Mouse (Mus musculus): ENCODE data around the gene Ano1.
A peak's percentile ranks its signal among the peaks of the same experiment; 100 is the strongest.

The Ano1 gene

DNA sequence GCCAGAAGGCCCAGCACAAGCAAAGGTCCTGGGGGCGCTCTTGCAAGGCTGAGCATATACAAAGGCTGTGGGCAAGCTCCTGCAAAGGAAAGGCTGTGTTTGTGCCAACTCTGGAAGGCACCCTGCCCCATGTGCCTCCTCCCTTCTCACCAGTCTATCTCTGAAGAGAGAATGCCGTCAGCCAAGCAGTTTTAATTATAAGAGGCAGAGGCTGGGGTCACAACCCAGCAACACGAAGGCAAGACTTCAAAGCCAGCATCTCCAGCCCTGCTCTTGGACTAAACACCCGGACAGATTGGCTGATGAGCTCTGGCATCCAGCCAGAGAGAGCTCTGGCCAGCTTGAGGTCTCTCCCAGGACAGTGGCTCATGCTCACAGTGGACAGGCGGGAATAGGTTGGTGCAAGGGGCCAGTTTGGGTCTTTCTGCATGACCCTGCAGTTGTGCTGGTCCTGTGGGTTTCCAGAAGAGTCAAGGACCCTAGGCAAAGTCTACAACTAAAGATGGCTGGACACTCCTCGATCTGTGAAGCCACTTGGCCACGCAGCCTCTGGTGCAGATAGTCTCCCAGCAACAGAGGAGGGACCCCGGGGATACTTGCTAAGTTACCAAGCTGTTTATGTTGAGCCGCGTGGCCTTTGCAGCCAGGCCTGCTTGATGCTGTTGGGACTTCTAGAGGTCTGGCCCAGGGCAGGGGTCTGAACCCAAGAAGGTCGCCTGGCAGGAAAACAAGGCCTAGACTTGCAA is 12.9 kb upstream of the Ano1 start:
- peak; percentile 82 to 86 for DNase-seq

DNA sequence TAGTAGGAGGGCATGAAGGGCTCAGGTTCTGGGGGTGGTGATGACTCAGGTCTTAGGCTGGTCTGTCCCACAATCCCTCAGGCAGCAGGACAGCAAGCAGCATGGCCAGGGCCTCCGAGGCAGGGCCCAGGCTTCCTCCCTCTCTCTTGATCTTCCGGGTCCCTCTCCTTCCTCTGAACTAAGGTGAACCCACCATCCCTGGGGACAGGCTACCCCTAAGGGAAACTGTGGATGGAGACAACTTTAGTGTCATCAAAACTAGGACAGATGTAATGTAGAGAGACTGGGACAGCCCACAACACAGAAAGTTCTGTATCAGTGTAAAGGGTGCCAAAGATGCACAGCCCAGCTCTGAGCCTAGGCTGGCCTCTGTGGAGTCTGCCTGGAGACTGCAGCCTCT is 12.2 kb upstream of the Ano1 start:
- peak in 1 of 2 experiments; percentile 13 for DNase-seq

DNA sequence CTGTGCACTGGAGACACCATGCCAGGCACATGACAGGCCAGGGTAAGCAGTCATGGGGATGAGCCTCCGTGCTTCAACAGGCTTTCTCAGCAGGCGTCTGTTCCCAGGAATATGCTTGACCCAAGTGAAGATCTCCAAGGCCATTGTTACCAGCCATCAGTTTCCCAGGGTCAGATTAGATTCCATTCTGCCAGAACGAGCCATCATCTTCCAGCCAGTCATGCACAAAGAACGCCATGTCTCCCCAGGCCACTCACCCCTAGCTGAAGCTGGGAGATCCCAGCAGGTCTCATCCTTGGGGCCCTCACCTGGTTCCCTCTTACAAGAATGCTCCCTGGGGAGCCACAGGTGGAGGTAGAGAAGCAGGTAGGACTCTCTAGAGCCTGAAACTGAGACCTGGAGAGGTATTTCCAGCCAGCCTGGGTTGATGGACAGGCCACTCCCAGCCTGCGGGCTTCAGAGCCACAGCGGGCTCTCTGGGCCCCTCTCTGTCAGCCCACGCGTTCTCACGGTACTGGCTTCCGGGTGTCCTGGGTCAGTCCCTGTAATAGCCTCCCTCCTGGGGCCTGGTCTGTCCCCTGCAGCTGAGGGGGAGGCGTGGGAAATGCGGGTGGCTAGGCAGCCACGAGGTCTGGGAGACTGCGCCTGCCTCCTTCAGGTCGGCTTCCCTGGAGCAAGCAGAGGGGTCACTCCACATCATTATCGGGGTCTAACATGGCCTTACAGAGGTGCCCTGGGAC is 10.9 kb upstream of the Ano1 start:
- no peak for DNase-seq

DNA sequence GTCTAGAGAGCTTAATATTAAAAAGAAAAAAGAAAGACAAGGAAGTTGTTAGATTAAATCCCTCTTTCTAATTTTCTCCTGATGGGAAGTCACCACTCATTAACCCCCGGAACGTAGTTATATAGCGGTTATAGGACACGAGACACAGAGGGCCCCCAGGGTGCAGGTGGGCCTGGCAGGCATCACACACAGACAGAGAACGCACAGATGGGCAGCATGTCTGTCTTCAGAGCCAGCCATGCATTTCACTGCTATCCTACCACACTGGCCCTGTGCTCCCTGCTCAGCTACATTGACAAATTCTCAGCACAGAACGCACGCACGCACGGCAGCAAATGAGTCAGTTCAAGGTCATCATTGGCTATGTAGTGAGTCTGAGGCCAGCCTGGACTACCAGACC is 8.5 kb upstream of the Ano1 start:
- DNase-seq: peak in 1 of 2 experiments; percentile 18

DNA sequence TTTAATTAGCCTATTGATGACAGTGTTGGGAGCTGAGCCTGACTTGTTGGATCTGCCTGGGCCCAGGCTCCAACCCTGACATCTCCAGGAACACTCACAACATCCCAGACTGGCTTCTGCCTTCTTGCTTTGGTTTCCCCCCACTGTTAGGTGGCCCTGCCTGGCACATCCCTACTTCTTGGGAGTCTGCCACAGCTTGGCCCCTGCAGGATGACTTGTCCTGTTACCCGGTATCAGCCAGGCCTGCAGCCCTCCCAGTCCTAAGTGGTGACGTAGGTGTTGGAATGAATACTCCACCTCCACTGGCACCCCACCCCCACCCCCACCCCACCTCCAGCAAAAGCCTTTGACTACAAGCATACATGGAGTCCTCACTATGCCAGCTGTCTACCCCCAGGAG is 7.7 kb upstream of the Ano1 start:
- no peak for DNase-seq

DNA sequence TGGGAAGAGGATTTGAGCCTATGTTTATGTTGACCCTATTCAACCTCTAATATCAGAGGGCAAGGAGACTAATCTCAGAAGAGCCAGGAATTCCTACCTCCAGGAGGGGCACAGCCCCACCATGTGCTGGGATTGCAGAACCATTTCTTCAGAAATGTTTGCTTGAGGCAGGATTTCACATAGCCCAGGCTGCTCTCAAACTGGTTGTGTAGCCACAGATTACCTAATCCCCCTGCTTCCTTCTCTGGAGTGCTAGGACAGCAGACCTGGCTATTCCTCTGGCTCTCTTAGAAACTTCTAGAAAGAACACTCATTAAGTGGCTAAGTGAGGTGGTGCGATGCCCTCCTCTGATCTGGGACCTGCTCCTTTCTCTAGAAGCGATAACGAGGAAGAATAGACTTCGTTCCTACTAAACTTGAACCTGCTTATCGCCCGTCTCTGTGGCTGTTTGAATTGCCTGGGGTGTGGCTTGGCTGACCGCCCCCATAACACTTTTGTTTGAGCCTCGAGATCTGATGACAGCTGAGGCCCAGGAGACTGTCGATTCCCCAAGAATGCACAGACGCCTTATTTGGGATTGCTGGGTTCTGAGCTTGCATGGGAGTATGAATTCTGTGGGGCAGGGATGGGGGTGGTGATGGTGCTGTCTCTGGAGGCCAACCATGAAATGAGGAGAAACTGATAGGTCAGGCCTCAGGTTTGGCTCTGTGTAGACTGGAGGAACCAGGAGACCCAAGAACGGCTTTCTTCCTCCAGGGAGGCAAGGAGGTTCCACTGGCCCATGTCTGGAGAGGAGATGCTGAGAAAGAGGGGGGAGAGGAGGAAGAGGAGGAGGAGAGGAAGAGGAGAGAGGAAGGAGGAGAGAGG is 4.0 kb upstream of the Ano1 start:
- no peak for DNase-seq

DNA sequence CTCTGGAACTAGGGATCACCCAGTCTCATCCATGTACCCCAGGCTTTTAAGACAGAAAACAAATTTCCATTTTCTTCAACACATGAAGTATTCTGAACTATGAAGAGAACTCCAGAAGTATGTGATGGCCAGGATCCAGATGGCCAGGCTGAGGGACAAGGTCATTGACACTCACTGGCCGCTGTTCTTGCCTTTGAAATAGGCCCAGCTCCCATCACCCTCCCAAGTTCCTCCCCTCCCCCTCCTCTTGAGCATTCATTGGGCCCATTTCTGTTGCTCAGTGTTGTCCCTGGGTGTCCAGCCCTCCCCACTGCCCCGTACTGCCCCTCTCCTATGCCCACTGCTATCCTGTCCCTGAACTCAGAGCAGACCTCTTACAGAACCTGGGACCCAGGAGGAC is 2.9 kb upstream of the Ano1 start:
- no peak for DNase-seq

DNA sequence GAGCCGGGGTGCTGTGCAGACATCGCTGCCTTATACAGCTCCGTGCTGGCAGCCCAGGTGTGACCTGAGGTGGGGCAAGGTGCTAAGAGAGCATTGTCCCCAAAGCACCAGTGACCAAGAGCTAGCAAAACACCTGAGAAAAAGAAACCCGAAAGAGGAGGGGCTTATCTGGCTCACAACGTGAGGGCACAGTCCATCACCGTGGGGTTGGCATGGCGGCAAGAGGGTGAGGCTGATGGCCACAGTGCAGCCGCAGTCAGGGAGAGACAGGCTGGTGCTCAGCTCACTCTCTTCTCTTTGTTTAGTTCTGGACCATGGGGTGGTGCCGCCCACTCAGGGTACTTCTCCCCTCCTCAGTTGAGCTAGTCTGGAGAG is 1.9 kb upstream of the Ano1 start:
- no peak for DNase-seq

DNA sequence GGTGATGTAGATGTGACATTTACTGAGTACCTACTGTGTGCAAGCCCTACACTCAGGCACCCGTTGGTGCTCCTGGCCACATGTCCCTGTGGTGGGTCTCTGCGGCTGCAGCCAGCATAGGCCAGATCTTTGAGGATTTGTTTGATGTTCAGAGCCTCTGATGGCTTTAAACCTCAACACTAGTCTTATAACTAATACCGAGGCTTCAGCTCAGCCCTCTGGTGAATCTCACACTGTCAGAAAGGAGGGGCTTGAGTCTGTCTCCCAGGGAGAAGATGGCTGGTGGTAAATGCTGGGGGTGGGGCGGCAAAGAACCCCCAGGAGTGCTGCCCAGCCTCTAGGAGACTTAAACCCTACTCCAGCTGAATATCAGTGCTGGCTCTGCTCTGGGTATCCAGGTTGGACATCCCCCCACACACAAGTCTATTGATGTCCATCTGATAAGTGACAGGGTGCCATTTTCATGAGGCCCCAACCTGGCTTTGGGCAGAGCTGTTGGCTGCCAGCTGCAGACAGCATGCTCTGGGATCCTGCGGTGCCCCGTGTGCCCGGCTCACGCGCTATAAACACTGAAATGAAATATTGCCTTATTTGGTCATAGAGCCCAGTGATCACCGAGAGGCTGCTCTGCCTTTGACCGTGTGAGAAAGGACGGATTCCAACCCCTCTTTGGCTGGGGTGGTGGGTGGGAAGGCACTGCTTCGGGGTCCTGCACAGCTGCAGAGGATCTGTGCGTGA is 1.3 kb upstream of the Ano1 start:
- DNase-seq: no peak

DNA sequence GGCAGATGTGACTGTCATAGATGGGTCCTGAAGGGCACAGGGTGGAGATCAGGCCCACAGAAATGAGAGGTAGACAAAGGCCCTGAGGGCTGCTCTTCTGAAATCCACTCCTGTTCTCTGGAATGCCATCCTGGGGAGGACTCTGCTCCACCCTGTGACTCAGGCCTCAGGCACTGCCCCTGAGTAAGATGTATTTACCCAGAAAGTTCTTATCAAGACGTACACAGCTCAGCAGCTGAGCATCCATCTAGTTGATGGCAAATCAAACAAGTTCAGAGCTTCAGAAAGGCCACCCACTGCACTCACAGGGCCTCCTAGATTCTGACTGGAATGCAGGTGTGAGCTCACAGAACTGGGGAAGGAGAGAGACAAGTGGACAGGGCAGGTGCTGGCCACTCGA is 4.0 kb downstream of the Ano1 start:
- no peak for DNase-seq

DNA sequence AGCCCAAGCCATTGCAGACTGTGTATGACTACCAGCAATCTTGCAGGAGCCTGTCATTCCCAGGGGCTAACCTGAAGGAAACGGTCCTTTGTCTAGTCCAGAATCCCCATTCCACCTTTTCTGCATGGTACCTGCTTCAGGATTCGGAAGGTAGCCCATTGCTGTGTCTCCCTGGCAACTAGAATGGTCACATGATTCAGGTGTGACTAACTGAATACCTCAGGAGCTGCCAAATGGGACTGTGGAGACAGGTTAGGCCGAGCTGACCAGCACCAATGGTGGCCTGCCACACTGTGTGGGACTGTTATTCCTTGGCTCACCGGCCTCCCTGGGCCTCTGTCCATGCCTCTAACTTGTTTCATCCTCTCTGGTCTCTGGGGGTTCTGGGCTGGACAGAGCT is 5.3 kb downstream of the Ano1 start:
- no peak for DNase-seq

DNA sequence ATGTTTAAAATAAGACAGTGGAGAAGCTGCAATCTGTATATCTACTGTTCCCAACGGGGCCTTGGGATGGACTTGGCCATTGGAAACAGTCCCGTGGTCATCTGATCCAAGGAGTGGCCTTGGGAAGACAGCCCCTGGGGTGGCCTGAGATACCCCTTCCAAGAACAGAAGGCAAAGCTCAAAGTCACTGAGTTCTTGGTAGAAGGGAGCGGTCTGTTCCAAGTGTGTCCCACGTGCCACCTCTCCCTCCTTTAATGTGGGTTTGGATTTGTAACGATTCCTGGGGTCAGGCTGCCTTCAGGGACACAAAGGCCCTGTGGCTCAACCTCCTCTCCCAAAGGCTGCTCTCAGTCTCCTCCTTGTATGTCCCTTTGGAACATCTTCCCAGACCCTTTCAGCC is 7.9 kb downstream of the Ano1 start:
- DNase-seq: no peak

DNA sequence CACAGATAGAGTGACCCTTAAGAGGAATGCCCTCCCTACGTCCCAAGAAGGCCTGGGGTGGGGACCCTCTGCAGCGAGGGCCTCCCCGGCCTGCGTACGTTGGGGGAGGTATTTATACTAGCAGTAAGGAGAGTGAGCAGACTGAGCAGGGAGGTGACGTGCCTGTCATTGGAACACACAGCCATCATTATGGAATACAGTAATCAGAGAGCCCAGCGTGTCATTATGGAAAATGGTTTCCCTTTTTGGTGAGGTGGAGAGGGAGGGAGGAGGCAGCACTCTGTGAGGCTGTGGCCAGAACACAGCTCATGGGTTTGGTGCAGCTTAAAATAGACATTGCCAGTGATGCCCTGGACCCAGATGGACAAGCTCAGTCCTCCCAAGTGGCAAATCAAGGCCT is 11.1 kb downstream of the Ano1 start:
- no peak for DNase-seq

DNA sequence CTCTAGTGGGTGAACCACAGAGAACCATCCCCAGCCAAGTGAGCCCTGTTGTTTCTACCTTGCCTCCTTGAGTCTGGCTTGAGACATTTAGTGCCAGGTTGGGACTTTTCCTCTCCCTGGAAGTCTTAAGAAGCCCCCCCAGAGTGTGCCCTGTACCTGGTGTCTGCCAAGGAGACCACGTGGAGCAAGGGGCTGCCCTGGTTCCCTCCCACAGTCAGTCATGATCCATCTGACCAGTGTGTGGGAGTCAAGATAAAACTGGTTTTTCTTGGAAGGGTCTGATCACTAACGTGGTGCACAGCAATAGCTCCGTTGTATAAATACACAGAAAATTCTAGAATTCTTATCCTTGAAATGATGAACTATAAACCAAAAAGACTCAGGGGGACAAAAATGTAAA is 12.0 kb downstream of the Ano1 start:
- DNase-seq: no peak

DNA sequence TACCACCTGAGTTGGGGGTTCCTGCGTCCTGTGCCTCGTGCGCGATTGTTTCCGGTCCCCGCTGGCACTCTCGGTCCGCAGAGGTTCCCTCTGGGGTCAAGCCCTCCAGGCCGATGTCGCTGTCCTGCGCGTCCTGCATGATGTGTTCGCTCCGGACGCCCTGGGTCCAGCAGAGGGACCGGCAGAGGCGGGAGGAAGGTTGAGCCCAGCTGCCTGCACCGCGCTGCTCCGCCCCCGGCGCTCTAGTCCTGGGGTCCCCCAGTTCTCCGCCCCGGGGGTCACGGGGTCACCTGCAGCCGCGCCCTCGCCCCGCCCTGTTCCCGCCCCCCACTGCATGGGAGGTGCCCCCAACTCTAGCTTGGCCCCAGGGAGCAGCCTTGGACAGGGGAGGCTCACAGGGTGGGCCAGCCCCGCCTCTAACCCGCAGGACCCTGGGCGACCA is 13.4 kb downstream of the Ano1 start:
- DNase-seq: no peak

DNA sequence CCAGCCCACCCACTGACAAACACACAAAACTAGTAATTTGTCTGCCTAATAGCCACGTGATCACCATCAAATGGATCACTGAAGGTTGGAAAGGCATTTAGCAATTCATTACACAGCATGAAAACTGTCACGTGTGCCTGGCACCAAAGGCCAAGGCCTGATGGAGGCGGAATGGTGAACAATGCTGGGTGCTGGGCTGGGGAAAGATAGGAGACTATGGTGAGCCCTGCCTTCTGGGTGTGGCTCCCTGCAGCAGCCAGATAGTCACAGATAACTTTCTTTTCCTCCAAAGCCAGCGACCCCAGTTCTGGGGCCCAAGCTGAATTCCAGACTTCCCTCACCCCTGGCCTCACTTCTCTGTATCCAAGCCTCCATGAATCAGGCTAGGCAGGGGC is 19.9 kb downstream of the Ano1 start:
- DNase-seq: no peak

DNA sequence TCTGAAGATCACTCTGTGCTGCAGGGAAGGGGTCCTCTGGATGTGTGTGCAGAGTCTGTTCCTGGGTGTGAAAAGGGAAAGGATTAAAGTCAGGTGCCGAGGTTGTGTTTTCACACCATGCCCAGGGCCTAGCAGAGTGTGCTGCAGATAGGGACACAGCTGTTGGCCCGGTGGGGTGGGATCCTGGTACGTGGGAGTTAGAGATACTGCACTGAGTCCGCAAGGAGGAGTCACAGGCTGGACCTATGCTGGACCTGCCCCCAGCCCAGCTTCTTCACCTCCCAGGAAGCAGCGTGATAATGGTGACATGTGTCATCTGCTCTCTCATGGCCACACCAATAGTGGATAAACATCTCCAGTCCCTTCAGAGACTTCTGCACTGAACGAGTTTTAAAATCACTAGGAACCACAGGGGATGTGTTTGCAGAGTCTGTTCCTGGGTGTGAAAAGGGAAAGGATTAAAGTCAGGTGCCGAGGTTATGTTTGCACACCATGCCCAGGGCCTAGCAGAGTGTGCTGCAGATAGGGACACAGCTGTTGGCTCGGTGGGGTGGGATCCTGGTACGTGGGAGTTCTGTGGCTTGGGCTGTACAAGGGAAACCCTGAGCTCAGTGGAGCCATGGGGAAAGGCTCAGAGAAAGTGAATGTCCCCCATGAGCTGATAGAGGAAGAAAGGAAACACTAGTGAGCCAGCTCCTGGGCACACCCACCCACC is 20.4 kb downstream of the Ano1 start:
- no peak for DNase-seq

DNA sequence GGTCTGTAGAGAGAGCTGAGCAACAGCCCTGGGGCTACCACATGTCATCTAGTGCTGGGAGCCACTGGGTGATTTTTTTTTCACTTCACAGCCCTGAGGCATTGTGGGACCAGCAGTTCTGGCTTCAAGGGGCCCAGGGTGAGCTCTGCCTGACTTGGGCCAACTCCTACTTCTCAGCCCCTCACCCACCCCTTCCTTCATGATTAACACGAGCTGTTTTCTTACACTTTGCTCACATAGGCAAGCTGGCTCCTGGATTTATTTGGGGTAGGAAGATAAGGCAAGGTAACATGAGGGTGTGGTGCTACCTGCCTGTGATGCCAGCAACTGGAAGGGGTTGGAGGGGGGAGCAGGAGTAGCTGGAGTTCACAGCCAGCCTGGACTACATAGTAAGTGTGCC is 27.5 kb downstream of the Ano1 start:
- no peak for DNase-seq

DNA sequence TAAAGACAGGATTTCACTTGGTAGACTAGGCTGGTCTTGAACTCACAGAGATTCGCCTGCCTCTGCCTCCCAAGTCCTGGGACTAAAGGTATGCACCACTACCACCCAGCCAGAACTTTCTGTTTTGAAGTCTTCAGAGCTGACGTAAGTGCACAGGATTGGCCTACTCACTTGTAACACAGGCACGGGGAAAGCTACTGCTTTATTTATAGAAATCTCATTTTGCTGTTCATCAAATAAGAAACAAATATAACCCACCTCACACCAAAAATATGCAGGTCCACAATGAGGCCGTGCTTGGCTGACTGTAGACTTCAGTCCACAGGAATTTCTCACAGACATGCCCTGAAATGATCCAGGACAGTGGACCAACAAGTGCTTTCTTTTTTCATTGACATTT is 31.8 kb downstream of the Ano1 start:
- no peak for DNase-seq

DNA sequence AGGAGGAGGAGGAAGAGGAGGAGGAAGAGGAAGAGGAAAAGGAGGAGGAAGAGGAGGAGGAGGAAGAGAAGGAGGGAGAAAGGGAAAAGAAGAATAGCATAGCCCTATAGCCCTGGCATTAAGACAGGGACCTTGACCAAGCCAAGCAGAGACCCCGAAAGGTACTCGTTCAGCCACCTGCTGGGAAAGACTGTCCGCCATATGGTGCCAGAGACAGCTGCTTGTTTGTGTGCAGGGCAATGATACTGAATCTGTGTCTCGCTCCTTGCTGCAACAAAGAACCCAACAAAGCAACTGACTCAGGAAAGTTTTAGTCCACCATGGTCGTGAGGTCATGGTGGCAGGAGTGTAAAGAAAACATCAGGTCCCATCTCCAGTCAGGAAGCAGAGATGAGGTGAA is 34.0 kb downstream of the Ano1 start:
- peak in 1 of 2 experiments; percentile 18 for DNase-seq

DNA sequence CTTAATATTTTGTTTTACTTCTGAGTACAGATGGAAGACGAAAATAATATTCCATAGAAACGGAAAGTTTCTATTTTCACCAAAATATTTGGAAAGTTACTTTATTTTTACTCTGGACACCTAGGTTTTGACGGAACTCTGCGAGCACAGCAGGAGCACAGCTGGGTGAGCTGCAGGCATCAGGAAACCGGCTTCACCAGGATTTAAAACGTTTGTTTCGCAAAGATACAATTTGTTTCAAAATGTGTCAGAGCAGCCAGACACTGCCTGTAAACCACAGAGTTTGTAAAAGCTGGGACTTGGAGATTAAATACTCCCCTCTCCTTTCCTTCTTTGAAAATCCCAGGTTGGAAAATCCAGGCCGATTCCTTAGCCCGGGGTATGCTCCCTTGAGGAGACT is 53.9 kb downstream of the Ano1 start:
- DNase-seq: no peak
